8 mouse cellular contexts compared by ENCODE assay signal in genomic region chr2:167313501-167314326, GRCm38 (mm10). TPM values are rescaled to one million over a fixed set of nuclear protein-coding genes. Genes with fewer than 3 reads are reported as not detected.
DNase-seq lines count a peak whose midpoint lies in the region; ATAC-seq and TF ChIP-seq lines count a peak whose summit lies in the region.

No protein-coding gene starts in this region.

- no peak for TF ChIP-seq POLR2A in spleen, adult 2 months (IDR thresholded peaks at IDR 0.05; ENCODE audit: low read depth, low read length)
- no peak for TF ChIP-seq POLR2A in cerebellum, adult 2 months (IDR thresholded peaks at IDR 0.05; ENCODE audit: borderline replicate concordance, insufficient read depth, low read length)
- no peak for TF ChIP-seq POLR2A in heart, adult 2 months (IDR thresholded peaks at IDR 0.05; ENCODE audit: insufficient read depth, low read depth, low read length)
- no peak for TF ChIP-seq POLR2A in lung, adult 2 months (IDR thresholded peaks at IDR 0.05; ENCODE audit: borderline replicate concordance, extremely low read depth, low read depth, low read length)

- H3K79me2 ChIP-seq in heart, adult 2 months (replicated peaks; ENCODE audit: control insufficient read depth, insufficient read depth, low read length), result no peaks in the 10 kb centered on the region

- H3K27ac ChIP-seq in spleen, adult 2 months (ENCODE audit: insufficient read depth, low read length), result peak overlapping the region; percentile 2
- H3K27ac ChIP-seq in cerebellum, adult 2 months (ENCODE audit: insufficient read depth, low read length), result peak overlapping the region; percentile 41
- peak overlapping the region; percentile 5 for H3K27ac ChIP-seq in heart, adult 2 months

- peak; percentile 21 to 28 for DNase-seq in spleen, adult 2 months (ENCODE audit: low read depth in 1 of 2, low spot score in 2 of 2)
- DNase-seq in spleen, adult 12 weeks (ENCODE audit: low spot score), result no peak
- DNase-seq in cerebellum, adult 2 months, result peak; percentile 73
- peak; percentile 60 to 71 for DNase-seq in heart, adult 2 months
- peak; percentile 90 for DNase-seq in kidney, adult 11 months
- peak; percentile 42 for DNase-seq in lung, adult 2 months
- DNase-seq in right cerebral cortex, postnatal 4 days, result no peak

- WGBS in spleen, adult 2 months, result 51% methylated on average over 13 of the region's 13 CpGs
- WGBS in cerebellum, adult 2 months, result 40% methylated on average over 13 of the region's 13 CpGs
- WGBS in heart, adult 2 months, result 44% methylated on average over 13 of the region's 13 CpGs
- 37% methylated on average over 13 of the region's 13 CpGs for WGBS in lung, adult 2 months

- peaks cover 22% of the 10 kb centered on the region; the same call in 1 of the 2 replicates for H3K4me1 ChIP-seq in spleen, adult 2 months (ENCODE audit: control insufficient read depth, insufficient read depth, insufficient read length)
- H3K4me1 ChIP-seq in cerebellum, adult 2 months (ENCODE audit: control insufficient read depth, insufficient read depth, low read length), result peaks cover 56% of the 10 kb centered on the region
- peaks cover 18% of the 10 kb centered on the region for H3K4me1 ChIP-seq in heart, adult 2 months (ENCODE audit: control insufficient read depth, insufficient read depth, low read length)
- H3K4me1 ChIP-seq in lung, adult 2 months (ENCODE audit: control insufficient read depth, insufficient read depth, low read length), result peaks cover 15% of the 10 kb centered on the region

- 0 out of 2 replicates have a peak, but pooled peaks have one; percentile 25 for TF ChIP-seq EP300 in heart, adult 2 months (IDR thresholded peaks at IDR 0.05; ENCODE audit: insufficient read depth, low read depth, low read length)

- intact Hi-C loops in heart, adult 2 months (cut with DNase I), result no loop called here

- no peak for TF ChIP-seq CTCF in spleen, adult 2 months (IDR thresholded peaks at IDR 0.05; ENCODE audit: extremely low read depth, insufficient read depth, insufficient read length, insufficient replicate concordance)
- TF ChIP-seq CTCF in cerebellum, adult 2 months (IDR thresholded peaks at IDR 0.05; ENCODE audit: borderline replicate concordance, insufficient read depth, low read depth, low read length), result no peak
- TF ChIP-seq CTCF in heart, adult 2 months (IDR thresholded peaks at IDR 0.05), result no peak
- no peak for TF ChIP-seq CTCF in lung, adult 2 months (IDR thresholded peaks at IDR 0.05; ENCODE audit: insufficient read depth, low read length)

- ATAC-seq in neutrophil, adult 5-6 weeks (ENCODE audit: extremely low read depth, insufficient number of reproducible peaks, low FRiP score, poor library complexity, severe bottlenecking), result peak; percentile 71

- H3K27me3 ChIP-seq in spleen, adult 2 months (ENCODE audit: control insufficient read depth, insufficient read depth, low read length), result no peaks in the 10 kb centered on the region
- H3K27me3 ChIP-seq in cerebellum, adult 2 months (ENCODE audit: control insufficient read depth, insufficient read depth, low read length), result no peaks in the 10 kb centered on the region
- no peaks in the 10 kb centered on the region for H3K27me3 ChIP-seq in heart, adult 2 months (ENCODE audit: control insufficient read depth, insufficient read depth, low read length)

- H3K36me3 ChIP-seq in spleen, adult 2 months (ENCODE audit: control insufficient read depth, insufficient read depth, low read length), result peaks cover 16% of the 10 kb centered on the region
- no peaks in the 10 kb centered on the region for H3K36me3 ChIP-seq in heart, adult 2 months (ENCODE audit: control insufficient read depth, insufficient read depth, low read length)

- no peak overlapping the region for H3K4me3 ChIP-seq in spleen, adult 2 months (ENCODE audit: extremely low read depth, insufficient read depth, insufficient read length)
- H3K4me3 ChIP-seq in cerebellum, adult 2 months (replicated peaks; ENCODE audit: insufficient read depth, low read depth, low read length), result no peak overlapping the region
- H3K4me3 ChIP-seq in heart, adult 2 months, result no peak overlapping the region
- H3K4me3 ChIP-seq in lung, adult 2 months (replicated peaks; ENCODE audit: extremely low read depth, low read depth, low read length), result no peak overlapping the region

- no peak overlapping the region for H3K9ac ChIP-seq in heart, adult 2 months (ENCODE audit: low read depth, low read length)

RNA-seq across cellular contexts. Expression of gene B4galt5, which starts 35.3 kb away (rescaled TPM):
- 20.5 and 22.6 TPM in 2 replicates for polyA plus RNA-seq in spleen, adult 2 months (2012; rRNA removed)
- polyA plus RNA-seq in cerebellum, adult 2 months (2012; rRNA removed), result 53.5 and 59.4 TPM in 2 replicates
- total RNA-seq in heart, adult 2 months (2021), result 10 to 100 TPM; 14.1 to 17.0 TPM
- 9.4 and 9.8 TPM in 2 replicates for polyA plus RNA-seq in heart, adult 2 months (2012; rRNA removed)
- 17.7 and 20.5 TPM in 2 replicates for polyA plus RNA-seq in lung, adult 2 months (2012; rRNA removed)
- total RNA-seq in neutrophil, adult 5-6 weeks (2017), result 42.5 and 50.4 TPM in 2 replicates

Comparison
In these comparisons a context has a peak if more than half of its experiments do, and no peak if none do; other contexts are left out.
1. DNase-seq: peak in spleen, adult 2 months (2 of 2), cerebellum, adult 2 months (2 of 2), heart, adult 2 months (2 of 2), kidney, adult 11 months (single experiment) and lung, adult 2 months (single experiment); none in spleen, adult 12 weeks (single experiment) and right cerebral cortex, postnatal 4 days (single experiment).
2. Peak in every context shown above with its lines, with median percentiles within 50 percentile points of each other: H3K27ac ChIP-seq.